In genomic region chr13:95855537-95855936, GRCm38 (mm10) we compare ENCODE assay signal across 16 mouse cellular contexts.
"Had no signal": no experiment of that assay in that cellular context is flagged by ENCODE, and none has a peak within 500 bp of the region (broad histone marks: within the 10 kb centered on the region; RNA-seq: fewer than 3 reads in every experiment).

No protein-coding gene starts in this region.

- H3K4me2 ChIP-seq: neural tube, embryonic 13.5 days; neural tube, embryonic 15.5 days; stomach, embryonic 15.5 days had no signal

- H3K9me3 ChIP-seq: neural tube, embryonic 13.5 days; neural tube, embryonic 15.5 days; stomach, embryonic 15.5 days had no signal

- H3K4me3 ChIP-seq: neural tube, embryonic 13.5 days; neural tube, embryonic 15.5 days; stomach, embryonic 15.5 days had no signal

- H3K4me1 ChIP-seq: neural tube, embryonic 15.5 days; stomach, embryonic 15.5 days had no signal

- DNase-seq: retina, postnatal 1 day; right cerebral cortex, adult 18-20 months; right cerebral cortex, postnatal 14 days; right cerebral cortex, postnatal 25 days; right cerebral cortex, postnatal 4 days; spleen, adult 18-20 months; thymus, adult 18-20 months; thymus, adult 2 months; thymus, postnatal 14 days; thymus, postnatal 25 days; thymus, postnatal 36 days; thymus, postnatal 4 days had no signal

- H3K27me3 ChIP-seq: neural tube, embryonic 13.5 days; neural tube, embryonic 15.5 days; stomach, embryonic 15.5 days had no signal

- H3K27ac ChIP-seq: neural tube, embryonic 13.5 days; neural tube, embryonic 15.5 days; stomach, embryonic 15.5 days; stomach, postnatal 0 days had no signal

- H3K36me3 ChIP-seq: neural tube, embryonic 13.5 days; neural tube, embryonic 15.5 days; stomach, embryonic 15.5 days had no signal

- H3K9ac ChIP-seq: neural tube, embryonic 13.5 days; neural tube, embryonic 15.5 days; stomach, embryonic 15.5 days had no signal
